Comparison of ENCODE assay signal across 34 mouse cellular contexts in the genomic region with DNA sequence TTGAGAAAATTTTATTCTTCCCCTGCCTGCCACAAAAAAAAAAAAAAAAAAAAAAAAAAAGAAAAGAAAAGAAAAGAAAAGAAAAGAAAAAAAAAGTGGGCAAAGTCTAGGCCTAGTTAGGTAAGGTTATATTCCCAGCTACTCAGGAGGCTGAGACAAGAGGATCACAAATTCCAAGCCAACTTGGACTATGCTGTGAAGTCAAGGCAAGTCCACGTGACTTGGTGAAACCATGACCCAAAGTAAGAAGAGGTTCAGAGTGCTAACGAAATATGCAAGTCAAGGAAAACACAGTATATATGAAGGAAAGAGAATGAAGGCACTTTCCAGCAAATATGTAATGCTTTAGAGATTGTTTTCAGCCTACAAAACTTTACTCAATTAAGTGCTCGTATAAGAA. TPM values are rescaled to one million over a fixed set of nuclear protein-coding genes. Genes with fewer than 3 reads are reported as not detected.
DNase-seq lines count a peak whose midpoint lies in the region; ATAC-seq and TF ChIP-seq lines count a peak whose summit lies in the region.
"Had no signal": no experiment of that assay in that cellular context is flagged by ENCODE, and none has a peak within 500 bp of the region (broad histone marks: within the 10 kb centered on the region; RNA-seq: fewer than 3 reads in every experiment).

No protein-coding gene starts in this region.

- H3K4me3 ChIP-seq in heart, embryonic 10.5 days: no peak overlapping the region
- no peak overlapping the region for H3K4me3 ChIP-seq in heart, embryonic 15.5 days
- no peak overlapping the region for H3K4me3 ChIP-seq in kidney, embryonic 15.5 days (replicated peaks)
- no peak overlapping the region for H3K4me3 ChIP-seq in myocyte
- H3K4me3 ChIP-seq: forebrain, embryonic 12.5 days; hindbrain, embryonic 10.5 days; hindbrain, embryonic 15.5 days; liver, embryonic 15.5 days; lung, embryonic 15.5 days; midbrain, embryonic 10.5 days; midbrain, embryonic 15.5 days; neural tube, embryonic 12.5 days had no signal

- no peak for TF ChIP-seq POLR2A in myocyte (IDR thresholded peaks at IDR 0.05; ENCODE audit: insufficient read length, low read depth)

- no peak overlapping the region for H3K4me2 ChIP-seq in heart, embryonic 15.5 days
- H3K4me2 ChIP-seq in kidney, embryonic 15.5 days: no peak overlapping the region
- peak overlapping the region; percentile 44 for H3K4me2 ChIP-seq in myocyte (ENCODE audit: low read depth)
- H3K4me2 ChIP-seq: forebrain, embryonic 12.5 days; hindbrain, embryonic 15.5 days; liver, embryonic 15.5 days; lung, embryonic 15.5 days; midbrain, embryonic 15.5 days; neural tube, embryonic 12.5 days had no signal

- no peak for ATAC-seq in heart, embryonic 15.5 days (replicated peaks; ENCODE audit: insufficient number of reproducible peaks, insufficient read depth, low FRiP score, low read depth)
- ATAC-seq in kidney, embryonic 15.5 days (replicated peaks; ENCODE audit: low FRiP score): no peak
- ATAC-seq: forebrain, postnatal 0 days; inflammation-experienced regulatory T-cells, adult 6 months; midbrain, embryonic 15.5 days had no signal

- no peaks in the 10 kb centered on the region for H3K79me2 ChIP-seq in myocyte (ENCODE audit: control insufficient read depth, insufficient read depth)

- no peak for DNase-seq in heart, embryonic 10.5 days (ENCODE audit: low spot score)
- no peak for DNase-seq in heart, adult 18-20 months
- DNase-seq in heart, postnatal 4 days: no peak
- DNase-seq in kidney, adult 8-10 months: peak; percentile 48 to 51
- DNase-seq: adrenal gland, adult 8-10 months; cerebellum, adult 2 months; cerebellum, postnatal 14 days; forebrain, postnatal 0 days; kidney, adult 18-20 months; layer of hippocampus, adult 9-11 months; liver; right cerebral cortex, adult 18-20 months; spleen, adult 18-20 months; thymus, postnatal 14 days had no signal

- H3K9me3 ChIP-seq in heart, embryonic 10.5 days: no peaks in the 10 kb centered on the region
- no peaks in the 10 kb centered on the region for H3K9me3 ChIP-seq in heart, embryonic 15.5 days (replicated peaks)
- no peaks in the 10 kb centered on the region for H3K9me3 ChIP-seq in kidney, embryonic 15.5 days (replicated peaks)
- H3K9me3 ChIP-seq: forebrain, embryonic 12.5 days; hindbrain, embryonic 10.5 days; hindbrain, embryonic 15.5 days; liver, embryonic 15.5 days; lung, embryonic 15.5 days; midbrain, embryonic 10.5 days; midbrain, embryonic 15.5 days; neural tube, embryonic 12.5 days had no signal

- H3K9ac ChIP-seq in heart, embryonic 15.5 days: no peak overlapping the region
- no peak overlapping the region for H3K9ac ChIP-seq in kidney, embryonic 15.5 days
- H3K9ac ChIP-seq: forebrain, embryonic 12.5 days; forebrain, postnatal 0 days; hindbrain, embryonic 15.5 days; liver, embryonic 15.5 days; lung, embryonic 15.5 days; midbrain, embryonic 15.5 days; neural tube, embryonic 12.5 days had no signal

- peaks cover 9% of the 10 kb centered on the region for H3K4me1 ChIP-seq in heart, embryonic 10.5 days
- peaks cover 10% of the 10 kb centered on the region for H3K4me1 ChIP-seq in heart, embryonic 15.5 days (replicated peaks)
- H3K4me1 ChIP-seq in kidney, embryonic 15.5 days: no peaks in the 10 kb centered on the region
- H3K4me1 ChIP-seq: forebrain, embryonic 12.5 days; hindbrain, embryonic 10.5 days; hindbrain, embryonic 15.5 days; midbrain, embryonic 10.5 days; midbrain, embryonic 15.5 days; neural tube, embryonic 12.5 days had no signal

- peaks cover 21% of the 10 kb centered on the region for H3K36me3 ChIP-seq in heart, embryonic 10.5 days
- H3K36me3 ChIP-seq in heart, embryonic 15.5 days: peaks cover 2% of the 10 kb centered on the region; the same call in 1 of the 2 replicates
- H3K36me3 ChIP-seq in kidney, embryonic 15.5 days: peaks cover 26% of the 10 kb centered on the region
- peaks cover 14% of the 10 kb centered on the region for H3K36me3 ChIP-seq in myocyte (ENCODE audit: control insufficient read depth, insufficient read depth)
- H3K36me3 ChIP-seq: midbrain, embryonic 15.5 days had no signal

- H3K27ac ChIP-seq in heart, embryonic 10.5 days: peak overlapping the region; percentile 77; the same call in 1 of the 2 replicates
- peak overlapping the region; percentile 73 for H3K27ac ChIP-seq in heart, embryonic 15.5 days
- H3K27ac ChIP-seq in kidney, embryonic 15.5 days: no peak overlapping the region
- H3K27ac ChIP-seq: forebrain, embryonic 12.5 days; hindbrain, embryonic 10.5 days; hindbrain, embryonic 15.5 days; liver, embryonic 15.5 days; lung, embryonic 15.5 days; midbrain, embryonic 10.5 days; midbrain, embryonic 15.5 days; neural tube, embryonic 12.5 days had no signal

- WGBS in heart, embryonic 10.5 days: 97% methylated on average over 3 of the region's 3 CpGs
- WGBS in heart, embryonic 15.5 days: 92% methylated on average over 3 of the region's 3 CpGs
- WGBS in kidney, embryonic 15.5 days: 95% methylated on average over 3 of the region's 3 CpGs

- H3K27me3 ChIP-seq in heart, embryonic 10.5 days (ENCODE audit: insufficient read depth, poor library complexity, severe bottlenecking): no peaks in the 10 kb centered on the region
- H3K27me3 ChIP-seq in heart, embryonic 15.5 days: no peaks in the 10 kb centered on the region
- no peaks in the 10 kb centered on the region for H3K27me3 ChIP-seq in kidney, embryonic 15.5 days
- H3K27me3 ChIP-seq in myocyte (ENCODE audit: control insufficient read depth, insufficient read depth, insufficient read length): no peaks in the 10 kb centered on the region
- H3K27me3 ChIP-seq: CH12.LX; forebrain, embryonic 12.5 days; hindbrain, embryonic 15.5 days; liver, embryonic 15.5 days; lung, embryonic 15.5 days; midbrain, embryonic 15.5 days; neural tube, embryonic 12.5 days had no signal

- no peak overlapping the region for H3ac ChIP-seq in myocyte (ENCODE audit: control insufficient read depth, insufficient read length)

TF ChIP-seq in myocyte, 11 proteins besides CTCF, POLR2A, EP300 and RAD21:
- no peak for TF ChIP-seq TCF12 (IDR thresholded peaks at IDR 0.05; ENCODE audit: insufficient read depth, poor library complexity, severe bottlenecking)
- no peak for TF ChIP-seq MAX (IDR thresholded peaks at IDR 0.05; ENCODE audit: low read depth)
TF ChIP-seq in myocyte: peak in this region for 0.

RNA-seq across cellular contexts. Expression of a gene that starts 37.4 kb away (rescaled TPM):
- polyA plus RNA-seq in heart, embryonic 10.5 days (2016; fragmentation: Nextera tagmentation; extraction: Ambion mirVana): 0.20 and 0.25 TPM in 2 replicates
- total RNA-seq in heart, adult 18-20 months (2021): not detected
- polyA plus RNA-seq in heart, embryonic 15.5 days (2015; fragmentation: Nextera tagmentation; extraction: Ambion mirVana): 0.21 and 0.22 TPM in 2 replicates
- not detected for total RNA-seq in heart, postnatal 4 days (2021)
- 0.30 and 0.35 TPM in 2 replicates for polyA plus RNA-seq in kidney, embryonic 15.5 days (2015; fragmentation: Nextera tagmentation; extraction: Ambion mirVana)
- 0.02 TPM for polyA plus RNA-seq in myocyte (2012; fragmentation: generic; extraction: Trizol)
- total RNA-seq: adrenal gland, adult 8-10 months; adrenal gland, postnatal 4 days; CH12.LX; forebrain, postnatal 0 days; gastrocnemius, adult 8-10 months; left cerebral cortex, postnatal 14 days; megakaryocyte progenitor cell, adult 5-6 weeks had no signal
- polyA plus RNA-seq: cerebellum, adult 2 months; cortical plate, adult 2 months; embryonic facial prominence, embryonic 14.5 days; forebrain, postnatal 0 days; inflammation-experienced regulatory T-cells, adult 6 months; urinary bladder, adult 2 months had no signal

Comparison
In these comparisons a context has a peak if more than half of its experiments do, and no peak if none do; other contexts are left out.
1. DNase-seq: peak in kidney, adult 8-10 months (2 of 2); none in heart, embryonic 10.5 days (single experiment), heart, adult 18-20 months (0 of 2) and heart, postnatal 4 days (single experiment).